Mouse (Mus musculus) forebrain, embryonic 12.5 days (tissue): ENCODE data around the gene Gm11127. TPM values are rescaled to one million over a fixed set of nuclear protein-coding genes. Genes with fewer than 3 reads are reported as not detected.
"Not testable (repeated sequence)": the region's sequence is repeated elsewhere in the genome, so short reads cannot be mapped to it uniquely, and the experiment has no call there.

Experiments
- ATAC-seq: fragments of 200-750 bp; cut with Nextera tagmentation; 2 replicates; pipeline ENCODE4 v1.8.0; 2017; ENCODE audit warnings: moderate TSS enrichment; ENCODE audit not compliant: low FRiP score
- H3K27ac ChIP-seq: fragments of 300-500 bp; sonication (generic); 2 replicates; pipeline ENCODE4 v1.5.1; 2016; ENCODE audit warnings: mild to moderate bottlenecking
- H3K27me3 ChIP-seq: fragments of 300-500 bp; sonication (generic); 2 replicates; pipeline ENCODE4 v1.6.1; 2016; ENCODE audit warnings: mild to moderate bottlenecking
- H3K36me3 ChIP-seq: fragments of 300-500 bp; sonication (generic); replicated peaks from 2 replicates; pipeline ENCODE4 v1.6.1; 2016; ENCODE audit warnings: mild to moderate bottlenecking
- H3K4me1 ChIP-seq: fragments of 300-500 bp; sonication (generic); 2 replicates; pipeline ENCODE4 v1.6.1; 2016
- H3K4me2 ChIP-seq: fragments of 300-500 bp; sonication (generic); 2 replicates; pipeline ENCODE4 v1.6.1; 2016; ENCODE audit warnings: mild to moderate bottlenecking, moderate library complexity
- H3K4me3 ChIP-seq: fragments of 300-500 bp; sonication (generic); replicated peaks from 2 replicates; pipeline ENCODE4 v1.5.1; 2016; ENCODE audit warnings: mild to moderate bottlenecking
- H3K9ac ChIP-seq: fragments of 300-500 bp; sonication (generic); 2 replicates; pipeline ENCODE4 v1.6.1; 2016; ENCODE audit warnings: mild to moderate bottlenecking
- H3K9me3 ChIP-seq: fragments of 300-500 bp; sonication (generic); 2 replicates; pipeline ENCODE4 v1.6.1; 2016
- WGBS: fragments of 180-500 bp; shearing (Covaris S2); methylation state at CpG from one replicate; pipeline ENCODE4 v1.1.7; 2016; 5-methylcytosine and 5-hydroxymethylcytosine counted together
- polyA plus RNA-seq: library from polyadenylated mRNA; unstranded; fragments of >200 nt; fragmentation: Nextera tagmentation; extraction: Ambion mirVana; gene quantifications from 2 replicates; pipeline ENCODE4 v1.2.1, GENCODE M21; 2016

Gm11127 gene
- polyA plus RNA-seq, 1 experiment from 2014 or later, result not detected

- not testable (repeated sequence) for ATAC-seq, H3K27ac ChIP-seq, H3K36me3 ChIP-seq, H3K4me2 ChIP-seq, H3K4me1 ChIP-seq, H3K27me3 ChIP-seq, H3K4me3 ChIP-seq, H3K9me3 ChIP-seq, H3K9ac ChIP-seq
- WGBS, result 88% methylated on average over 25 of the region's 25 CpGs
These were observed 244 bp downstream of the Gm11127 start for GRCm38 (mm10) chr17:36057927-36058326.

DNA sequence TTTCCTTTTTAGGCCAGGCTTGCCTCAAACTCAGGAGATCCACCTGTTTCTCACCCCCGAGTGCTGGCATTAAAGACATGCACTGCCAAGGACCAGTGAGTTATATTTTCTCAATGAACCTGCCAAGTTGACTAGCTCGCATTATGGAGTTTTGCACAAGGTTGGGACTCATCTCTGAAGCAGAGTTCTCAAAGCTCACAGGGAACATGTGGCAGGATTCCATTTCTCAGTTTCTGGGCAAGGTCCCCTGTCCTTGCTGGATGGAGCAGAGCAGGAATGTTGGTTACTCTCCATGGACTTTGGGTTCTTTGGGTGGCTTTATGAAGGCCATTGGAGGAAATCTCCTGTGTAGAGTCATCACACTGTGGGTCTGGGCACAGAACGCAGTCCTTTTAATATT, 14.9 kb downstream of the Gm11127 start:
- Histone ChIP-seq H3K4me3 (peak overlapping the region; percentile 37; the same call in 1 of the 2 replicates), H3K27me3 (peaks cover 18% of the 10 kb centered on the region), H3K27ac (no peak overlapping the region), H3K9ac (no peak overlapping the region), H3K36me3 (no peaks in the 10 kb centered on the region), H3K9me3 (no peaks in the 10 kb centered on the region), H3K4me1 (no peaks in the 10 kb centered on the region), H3K4me2 (no peak overlapping the region)
- WGBS, result 80% methylated on average over 3 of the region's 3 CpGs
- ATAC-seq, result no peak

GRCm38 (mm10) chr17:36042610-36043169, 15.5 kb downstream of the Gm11127 start, which contains the start of the genes H2-T22 and Gm6034:
H2-T22 (minus strand) TSS chr17:36042747.
Gm6034 (plus strand) TSS chr17:36042961.
- peak within 1 kb of the TSS; percentile 45 for H3K9ac ChIP-seq
- 2% methylated on average over 12 of the region's 12 CpGs for WGBS
- not testable (repeated sequence) for H3K4me1 ChIP-seq, H3K27ac ChIP-seq, H3K36me3 ChIP-seq, H3K9me3 ChIP-seq
- H3K4me3 ChIP-seq, result peak within 1 kb of the TSS; percentile 37
- H3K4me2 ChIP-seq, result peak within 1 kb of the TSS; percentile 69
- peaks cover 18% of the 10 kb centered on the region for H3K27me3 ChIP-seq
- peak; percentile 89 for ATAC-seq

GRCm38 (mm10) chr17:36042055-36042454, 16.1 kb downstream of the Gm11127 start:
- 2% methylated on average over 19 of the region's 19 CpGs for WGBS
- not testable (repeated sequence) for H3K27ac ChIP-seq, H3K4me1 ChIP-seq, H3K36me3 ChIP-seq, H3K9me3 ChIP-seq
- H3K9ac ChIP-seq, result peak overlapping the region; percentile 45
- peak overlapping the region; percentile 37 for H3K4me3 ChIP-seq
- H3K27me3 ChIP-seq, result peaks cover 18% of the 10 kb centered on the region
- ATAC-seq, result 0 out of 2 replicates have a peak, but pooled peaks have one; percentile 68
- H3K4me2 ChIP-seq, result peak overlapping the region; percentile 69

GRCm38 (mm10) chr17:36040604-36041003, 17.6 kb downstream of the Gm11127 start:
- H3K4me3 ChIP-seq, H3K27ac ChIP-seq, H3K36me3 ChIP-seq, H3K9me3 ChIP-seq, H3K9ac ChIP-seq, ATAC-seq, H3K4me1 ChIP-seq, H3K4me2 ChIP-seq: not testable (repeated sequence)
- peaks cover 18% of the 10 kb centered on the region for H3K27me3 ChIP-seq
- 82% methylated on average over 2 of the region's 2 CpGs for WGBS

DNA sequence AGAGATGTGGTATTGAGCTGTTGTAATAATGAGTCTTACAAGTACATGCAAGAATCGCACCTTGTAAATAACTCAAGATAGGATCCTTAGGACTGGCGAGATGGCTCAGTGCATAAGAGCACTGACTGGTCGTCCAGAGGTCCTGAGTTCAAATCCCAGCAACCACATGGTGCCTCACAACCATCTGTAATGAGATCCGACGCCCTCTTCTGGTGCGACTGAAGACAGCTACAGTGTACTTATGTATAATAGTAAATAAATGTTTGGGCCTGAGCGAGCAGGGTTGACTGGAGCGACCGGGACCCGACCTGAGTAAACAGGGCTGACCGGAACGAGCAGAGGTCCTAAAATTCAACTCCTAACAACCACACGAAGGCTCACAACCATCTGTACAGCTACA, 22.0 kb downstream of the Gm11127 start:
- H3K4me1 ChIP-seq, H3K4me2 ChIP-seq, ATAC-seq, H3K4me3 ChIP-seq, H3K9ac ChIP-seq, H3K9me3 ChIP-seq, H3K36me3 ChIP-seq, H3K27ac ChIP-seq: not testable (repeated sequence)
- WGBS, result 89% methylated on average over 13 of the region's 13 CpGs
- peaks cover 12% of the 10 kb centered on the region for H3K27me3 ChIP-seq

DNA sequence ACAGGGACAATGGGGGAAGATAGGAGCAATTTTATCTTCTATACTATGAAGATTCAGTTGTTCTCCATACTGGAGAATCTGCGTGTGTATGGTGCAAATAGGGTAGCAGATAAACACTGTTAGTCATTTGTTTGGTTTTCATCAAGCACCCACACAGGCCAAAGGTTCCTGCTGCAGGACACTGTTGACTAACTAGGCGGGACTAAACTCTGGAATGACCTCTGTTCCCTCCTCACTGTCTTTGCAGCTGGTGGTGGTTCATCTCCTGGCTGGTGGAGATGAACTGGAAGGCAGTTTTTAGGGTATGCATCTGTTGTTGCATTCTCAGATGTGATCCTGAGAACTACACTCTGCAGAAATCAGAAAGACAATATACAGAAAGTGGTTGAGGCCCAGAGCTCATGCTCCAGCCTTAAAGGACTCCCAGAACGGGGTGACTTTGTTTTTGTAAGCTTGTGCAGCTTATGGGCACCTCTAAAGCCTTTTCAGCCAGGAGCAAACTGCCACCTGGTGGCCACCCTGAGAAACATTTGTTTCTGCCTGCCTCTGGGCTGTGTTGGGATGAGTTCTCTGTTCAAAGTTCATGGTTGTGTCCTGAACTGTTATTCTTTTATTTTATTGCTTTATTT, 23.0 kb downstream of the Gm11127 start:
- H3K36me3 ChIP-seq, H3K9ac ChIP-seq, H3K4me3 ChIP-seq, H3K9me3 ChIP-seq, H3K4me2 ChIP-seq, H3K4me1 ChIP-seq, H3K27ac ChIP-seq: not testable (repeated sequence)
- WGBS, result 45% methylated on average over 3 of the region's 3 CpGs
- ATAC-seq, result peak; percentile 54; the same call in 1 of the 2 replicates
- peaks cover 11% of the 10 kb centered on the region; the same call in 1 of the 2 replicates for H3K27me3 ChIP-seq

- not testable (repeated sequence) for H3K9me3 ChIP-seq, H3K4me1 ChIP-seq, H3K4me2 ChIP-seq, H3K27ac ChIP-seq, H3K4me3 ChIP-seq, ATAC-seq, H3K36me3 ChIP-seq, H3K9ac ChIP-seq
- WGBS, result 64% methylated on average over 3 of the region's 3 CpGs
- peaks cover 11% of the 10 kb centered on the region; the same call in 1 of the 2 replicates for H3K27me3 ChIP-seq
These were observed 23.6 kb downstream of the Gm11127 start for GRCm38 (mm10) chr17:36034524-36034923.

- not testable (repeated sequence) for H3K27ac ChIP-seq
These were observed 25.8 kb downstream of the Gm11127 start, which contains the start of gene H2-T23 for GRCm38 (mm10) chr17:36032351-36032875. H2-T23 (minus strand) TSS chr17:36032855.

DNA sequence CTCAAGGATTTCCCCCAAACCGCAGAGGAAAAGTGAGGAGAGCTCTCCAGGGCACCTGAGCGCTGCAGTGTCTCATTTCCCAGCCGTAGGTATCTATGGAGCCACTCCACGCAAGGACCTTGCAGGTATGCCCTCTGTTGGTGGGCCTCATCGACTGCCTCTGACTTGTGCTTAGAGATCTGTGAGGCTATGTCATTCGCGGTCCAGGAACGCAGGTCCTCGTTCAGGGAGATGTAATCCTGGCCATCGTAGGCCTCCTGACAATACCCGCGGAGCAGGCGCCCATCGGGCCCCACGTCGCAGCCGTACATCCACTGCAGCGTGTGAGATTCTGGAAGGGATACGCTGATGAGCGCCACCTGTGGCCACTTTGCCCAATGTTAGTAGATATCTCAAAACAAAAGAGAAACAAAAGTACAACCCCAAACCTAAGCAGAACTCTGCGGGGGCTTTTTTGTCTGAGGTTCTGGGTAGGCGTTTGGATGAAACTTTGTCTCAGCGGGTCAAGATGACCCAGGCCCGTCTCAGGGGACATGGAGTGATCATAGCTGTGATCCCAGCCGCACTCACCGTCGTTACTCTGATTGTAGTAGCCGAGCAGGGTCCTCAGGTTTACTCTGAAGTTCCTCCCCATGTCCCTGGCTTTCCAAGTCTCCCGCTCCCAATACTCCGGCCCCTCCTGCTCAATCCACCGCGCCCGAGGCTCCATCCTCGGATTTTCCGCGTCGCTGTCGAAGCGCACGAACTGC, 26.4 kb downstream of the Gm11127 start:
- Histone ChIP-seq H3K27me3 (peaks cover 11% of the 10 kb centered on the region; the same call in 1 of the 2 replicates), H3K4me2 (peak overlapping the region; percentile 83), H3K4me3 (peak overlapping the region; percentile 48), H3K9ac (peak overlapping the region; percentile 65)
- not testable (repeated sequence) for H3K27ac ChIP-seq, H3K36me3 ChIP-seq, H3K4me1 ChIP-seq, H3K9me3 ChIP-seq
- ATAC-seq, result peak; percentile 51
- 2% methylated on average over 40 of the region's 40 CpGs for WGBS

More at GRCm38 (mm10) chr17:36032351-36032875, 25.8 kb downstream of the Gm11127 start, which contains the start of gene H2-T23:
- peaks cover 11% of the 10 kb centered on the region; the same call in 1 of the 2 replicates for H3K27me3 ChIP-seq
- H3K4me3 ChIP-seq, result peak within 1 kb of the TSS; percentile 48
- H3K36me3 ChIP-seq, H3K4me1 ChIP-seq, H3K9me3 ChIP-seq: not testable (repeated sequence)
- peak; percentile 39 for ATAC-seq
- H3K4me2 ChIP-seq, result peak within 1 kb of the TSS; percentile 83
- 2% methylated on average over 25 of the region's 25 CpGs for WGBS
- H3K9ac ChIP-seq, result peak within 1 kb of the TSS; percentile 65

- not testable (repeated sequence) for ATAC-seq, H3K36me3 ChIP-seq, H3K27ac ChIP-seq, H3K4me1 ChIP-seq, H3K9me3 ChIP-seq
- 42% methylated on average over 8 of the region's 8 CpGs for WGBS
- Histone ChIP-seq H3K27me3 (peaks cover 11% of the 10 kb centered on the region; the same call in 1 of the 2 replicates), H3K9ac (peak overlapping the region; percentile 40), H3K4me2 (peak overlapping the region; percentile 83), H3K4me3 (peak overlapping the region; percentile 48)
These were observed 27.2 kb downstream of the Gm11127 start for GRCm38 (mm10) chr17:36030703-36031582.
